Mouse (Mus musculus) C2C12 (cell line): ENCODE results near the gene Galnt10. TPM values are rescaled to one million over a fixed set of nuclear protein-coding genes. Genes with fewer than 3 reads are reported as not detected.
"Not testable (repeated sequence)": the region's sequence is repeated elsewhere in the genome, so short reads cannot be mapped to it uniquely, and the experiment has no call there.

Source experiments
- H3K27me3 ChIP-seq: one replicate; pipeline ENCODE4 v1.6.1; 2011; ENCODE audit not compliant: control insufficient read depth, insufficient read depth, insufficient read length
- H3K36me3 ChIP-seq: one replicate; pipeline ENCODE4 v1.6.1; 2011; ENCODE audit not compliant: control insufficient read depth, insufficient read depth
- H3K4me3 ChIP-seq: one replicate; pipeline ENCODE4 v1.5.1; 2011; ENCODE audit warnings: mild to moderate bottlenecking, control low read depth; ENCODE audit not compliant: poor library complexity, insufficient read depth, severe bottlenecking
- H3K79me2 ChIP-seq: one replicate; pipeline ENCODE4 v1.6.1; 2011; ENCODE audit not compliant: control insufficient read depth, insufficient read depth
- H3K79me3 ChIP-seq: one replicate; pipeline ENCODE4 v1.6.1; 2011; ENCODE audit warnings: low read depth, control low read depth
- H3ac ChIP-seq: one replicate; pipeline ENCODE3; 2011; ENCODE audit warnings: low read depth; ENCODE audit not compliant: control insufficient read depth, insufficient read length
- CEBPB ChIP-seq: IDR thresholded peaks from one replicate; pipeline ENCODE4 v1.6.1; 2011; ENCODE audit warnings: low read depth, mild to moderate bottlenecking, control low read depth, moderate library complexity
- CTCF ChIP-seq: IDR thresholded peaks from one replicate; pipeline ENCODE4 v1.5.1; 2011; ENCODE audit not compliant: control insufficient read depth, insufficient read depth, insufficient read length
- MAX ChIP-seq: IDR thresholded peaks from one replicate; pipeline ENCODE4 v1.6.1; 2011; ENCODE audit warnings: mild to moderate bottlenecking, control low read depth
- MYOD1 ChIP-seq: IDR thresholded peaks from one replicate; pipeline ENCODE4 v1.6.1; 2011; ENCODE audit warnings: low read depth; ENCODE audit not compliant: control insufficient read depth, insufficient read length
- MYOG ChIP-seq: IDR thresholded peaks from one replicate; pipeline ENCODE4 v1.6.1; 2011; ENCODE audit not compliant: control insufficient read depth, insufficient read length; ENCODE audit errors: extremely low read depth
- USF1 ChIP-seq: IDR thresholded peaks from one replicate; pipeline ENCODE4 v1.6.1; 2011; ENCODE audit warnings: low read depth, mild to moderate bottlenecking, control low read depth, moderate library complexity
- polyA plus RNA-seq: library from polyadenylated mRNA; unstranded; fragments of >200 nt; fragmentation: generic; extraction: Trizol; gene quantifications from one replicate; pipeline ENCODE4 v1.2.1, GENCODE M21; 2012; ENCODE audit warnings: missing spikeins

Galnt10 gene
- polyA plus RNA-seq, 1 experiment: 43.0 TPM

DNA sequence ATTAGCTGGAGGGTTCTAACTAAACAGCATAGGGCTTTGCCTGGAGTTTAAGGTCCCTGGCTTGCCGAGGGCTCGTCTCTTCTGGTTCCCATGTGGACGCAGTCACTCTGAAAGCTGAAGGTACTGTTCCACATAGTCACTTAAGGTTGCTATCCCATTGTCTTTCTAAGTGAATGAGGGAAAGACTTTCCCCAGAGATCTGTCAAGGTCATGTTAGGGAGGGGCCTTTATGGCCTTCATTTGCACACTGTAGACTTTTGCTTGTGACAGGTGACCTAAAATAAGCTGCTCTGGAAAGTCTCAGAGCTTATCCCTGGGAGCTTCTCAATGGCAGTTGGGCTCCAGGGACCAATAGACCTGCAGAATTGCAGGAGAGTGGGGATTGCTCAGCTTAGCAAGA, 168.4 kb downstream of the Galnt10 start:
- Histone ChIP-seq H3ac (no peak overlapping the region), H3K36me3 (peaks cover 25% of the 10 kb centered on the region), H3K27me3 (no peaks in the 10 kb centered on the region), H3K79me3 (no peaks in the 10 kb centered on the region), H3K4me3 (no peak overlapping the region), H3K79me2 (no peaks in the 10 kb centered on the region)
- no peak for TF ChIP-seq CEBPB
- TF ChIP-seq MYOD1: no peak
- no peak for TF ChIP-seq USF1
- TF ChIP-seq CTCF: no peak

DNA sequence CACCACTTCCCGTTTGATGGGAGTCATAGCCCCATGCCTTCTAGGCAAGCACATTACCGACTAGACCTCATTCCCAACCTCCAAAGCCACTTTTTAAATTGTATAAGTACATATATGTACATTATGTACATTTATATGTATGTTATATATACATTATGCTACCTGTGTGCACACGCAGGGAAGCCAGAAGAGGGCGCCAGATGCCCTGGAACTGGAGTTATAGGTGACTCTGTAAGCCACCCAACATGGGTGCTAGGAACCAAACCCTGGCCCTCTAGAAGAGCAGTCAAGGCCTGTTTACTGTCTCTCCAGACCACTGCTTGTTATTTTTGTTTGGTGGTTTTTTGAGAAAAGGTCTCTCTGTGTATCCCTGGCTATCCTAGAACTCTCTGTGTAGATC, 172.9 kb downstream of the Galnt10 start:
- H3K79me3 ChIP-seq: no peaks in the 10 kb centered on the region
- no peaks in the 10 kb centered on the region for H3K79me2 ChIP-seq
- no peak overlapping the region for H3K4me3 ChIP-seq
- no peaks in the 10 kb centered on the region for H3K36me3 ChIP-seq
- H3ac ChIP-seq: no peak overlapping the region
- no peak for TF ChIP-seq MYOD1
- no peaks in the 10 kb centered on the region for H3K27me3 ChIP-seq

- Histone ChIP-seq H3K79me3 (no peaks in the 10 kb centered on the region), H3K4me3 (no peak overlapping the region), H3K36me3 (no peaks in the 10 kb centered on the region), H3K27me3 (no peaks in the 10 kb centered on the region), H3K79me2 (no peaks in the 10 kb centered on the region), H3ac (no peak overlapping the region)
- TF ChIP-seq CEBPB (no peak), CTCF (peak; percentile 61)
Measured at GRCm38 (mm10) chr11:57819999-57820581, 174.8 kb downstream of the Galnt10 start.

DNA sequence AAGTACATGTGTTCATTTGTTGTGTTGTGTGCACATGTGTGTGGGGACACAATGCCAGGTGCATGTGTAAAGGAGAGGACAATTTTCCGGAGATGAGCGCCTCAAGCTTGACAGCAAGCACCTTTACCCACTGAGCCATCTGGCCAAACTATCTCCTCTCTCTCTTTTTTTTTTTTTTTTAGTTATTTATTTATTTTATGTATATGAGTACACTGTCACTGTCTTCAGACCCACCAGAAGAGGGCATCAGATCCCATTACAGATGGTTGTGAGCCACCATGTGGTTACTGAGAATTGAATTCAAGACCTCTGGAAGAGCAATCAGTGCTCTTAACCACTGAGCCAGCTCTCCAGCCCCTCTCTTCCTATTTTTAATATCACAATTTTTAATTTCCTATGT, 177.9 kb downstream of the Galnt10 start:
- not testable (repeated sequence) for H3K4me3 ChIP-seq, H3K79me2 ChIP-seq, H3K36me3 ChIP-seq, H3ac ChIP-seq, H3K79me3 ChIP-seq
- peaks cover 14% of the 10 kb centered on the region for H3K27me3 ChIP-seq

DNA sequence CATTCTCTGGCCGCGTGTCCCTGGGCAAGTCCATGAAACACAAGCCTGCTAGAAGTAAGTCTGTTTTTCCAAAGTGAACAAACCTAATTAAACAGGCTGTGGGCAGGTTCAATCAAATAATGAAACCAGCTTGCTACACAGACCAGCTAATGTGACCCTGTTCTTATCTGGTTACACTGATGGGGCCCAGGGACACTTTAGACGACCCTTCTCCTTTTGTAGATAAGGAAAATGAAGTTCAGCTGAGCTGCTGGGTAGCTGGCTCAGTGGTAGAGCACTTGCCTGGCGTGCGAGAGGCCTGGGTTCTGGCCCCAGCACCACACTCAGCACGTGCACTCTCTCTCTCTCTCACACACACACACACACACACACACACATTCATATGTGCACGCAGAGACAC, 178.5 kb downstream of the Galnt10 start:
- Histone ChIP-seq H3ac (no peak overlapping the region), H3K36me3 (no peaks in the 10 kb centered on the region), H3K27me3 (peaks cover 19% of the 10 kb centered on the region), H3K79me2 (no peaks in the 10 kb centered on the region), H3K4me3 (no peak overlapping the region), H3K79me3 (no peaks in the 10 kb centered on the region)
- no peak for TF ChIP-seq CTCF
- TF ChIP-seq MYOD1: no peak
- no peak for TF ChIP-seq MAX

- peaks cover 34% of the 10 kb centered on the region for H3K27me3 ChIP-seq
- not testable (repeated sequence) for H3K79me3 ChIP-seq, H3K4me3 ChIP-seq, H3ac ChIP-seq, H3K79me2 ChIP-seq, H3K36me3 ChIP-seq
Measured at GRCm38 (mm10) chr11:57825234-57825633, 180.0 kb downstream of the Galnt10 start.

GRCm38 (mm10) chr11:57827048-57827914, 182.0 kb downstream of the Galnt10 start:
- no peak for TF ChIP-seq MYOG
- TF ChIP-seq CEBPB: no peak
- no peak for TF ChIP-seq MYOD1
- Histone ChIP-seq H3K4me3 (no peak overlapping the region), H3K27me3 (peaks cover 47% of the 10 kb centered on the region), H3K79me2 (no peaks in the 10 kb centered on the region), H3K79me3 (no peaks in the 10 kb centered on the region), H3K36me3 (no peaks in the 10 kb centered on the region), H3ac (no peak overlapping the region)
